Mouse (Mus musculus) thymus, adult 2 months (tissue): ENCODE measurements around the gene Runx2.

Experiments used
- CTCF ChIP-seq: fragments of 200-500 bp; IDR thresholded peaks from 2 replicates; pipeline ENCODE4 v1.5.1; 2012; ENCODE audit warnings: mild to moderate bottlenecking, control low read depth, low read length, moderate library complexity, borderline replicate concordance; ENCODE audit not compliant: control insufficient read depth, poor library complexity, insufficient read depth; ENCODE audit errors: extremely low read depth
- POLR2A ChIP-seq: fragments of 200-500 bp; IDR thresholded peaks from 2 replicates; pipeline ENCODE4 v1.6.1; 2012; ENCODE audit warnings: mild to moderate bottlenecking, low read length, control low read depth, moderate library complexity; ENCODE audit not compliant: control insufficient read depth, poor library complexity, insufficient read depth; ENCODE audit errors: extremely low read depth

GRCm38 (mm10) chr17:44592737-44593090, 221.9 kb downstream of the Runx2 start:
- TF ChIP-seq POLR2A (no peak), CTCF (no peak)
